Mouse (Mus musculus): ENCODE data around the gene Prpf38b. TPM values are rescaled to one million over a fixed set of nuclear protein-coding genes. Genes with fewer than 3 reads are reported as not detected.

The Prpf38b gene
- 65.8 and 72.0 TPM in 2 replicates for polyA plus RNA-seq (2014; fragmentation: Nextera tagmentation; extraction: Ambion mirVana)

DNA sequence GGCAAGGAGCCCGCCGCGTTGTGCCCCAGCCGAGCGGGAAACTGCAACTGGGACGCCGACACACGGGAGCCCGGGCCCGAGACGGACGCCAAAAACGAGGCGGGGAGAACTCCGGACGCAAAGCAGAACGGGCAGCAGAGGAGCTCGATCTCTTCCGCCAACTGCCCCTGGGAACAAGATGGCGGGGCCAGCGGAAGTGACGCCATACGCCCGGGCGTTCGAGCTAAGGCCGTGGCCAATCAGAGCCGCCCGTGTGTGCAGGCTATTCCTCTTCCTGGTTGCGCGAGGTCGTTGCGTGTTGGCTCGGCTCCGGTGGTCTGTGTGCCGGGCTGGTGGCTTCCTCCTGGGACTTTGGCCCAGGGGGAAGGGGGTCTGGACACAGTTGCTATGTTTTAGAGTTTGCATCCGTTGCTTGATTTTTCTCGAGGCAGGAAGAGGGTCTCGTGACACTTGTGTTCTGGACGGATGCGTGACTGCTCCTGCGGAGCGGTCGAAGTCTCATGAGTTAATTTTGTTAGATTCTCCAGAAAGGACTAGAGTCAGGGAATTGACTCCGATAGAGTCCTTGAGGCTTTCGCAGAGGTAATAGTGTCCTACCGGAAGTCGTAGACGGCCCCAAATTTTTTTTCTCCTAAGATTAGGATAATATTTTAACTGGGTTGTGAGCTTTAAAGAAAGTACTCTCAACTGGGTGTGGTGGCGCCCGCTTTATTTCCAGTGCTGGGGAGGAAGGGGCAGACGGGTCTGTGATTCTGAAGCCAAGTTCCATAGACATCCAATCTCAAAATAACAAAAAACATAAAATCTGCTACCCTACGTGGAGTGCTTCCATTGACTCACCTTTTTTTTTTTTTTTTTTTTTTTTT is at the start of gene Prpf38b:
Gene Prpf38b, minus strand, starts transcription at position 180 of the 866 bp plus-strand sequence.
- Histone ChIP-seq H3K9ac (peak within 1 kb of the TSS; percentile 93), H3K27ac (ENCODE audit: low read depth) (peak within 1 kb of the TSS; percentile 99), H3K36me3 (ENCODE audit: insufficient read depth) (peaks cover 21% of the 10 kb centered on the region), H3K9me3 (ENCODE audit: low read depth, low read length) (no peaks in the 10 kb centered on the region), H3K4me1 (ENCODE audit: insufficient read depth) (peaks cover 5% of the 10 kb centered on the region), H3K27me3 (ENCODE audit: insufficient read depth, low read length) (no peaks in the 10 kb centered on the region), H3K4me2 (peak within 1 kb of the TSS; percentile 98), H3K4me3 (ENCODE audit: low read depth, low read length) (peak within 1 kb of the TSS; percentile 94)
- DNase-seq, result peak; percentile 99
- WGBS, result under 1% methylated on average over 53 of the region's 53 CpGs
- ATAC-seq (ENCODE audit: insufficient read depth), result peak; percentile 100
- no peak for TF ChIP-seq CTCF (IDR thresholded peaks at IDR 0.05; ENCODE audit: low read depth)

DNA sequence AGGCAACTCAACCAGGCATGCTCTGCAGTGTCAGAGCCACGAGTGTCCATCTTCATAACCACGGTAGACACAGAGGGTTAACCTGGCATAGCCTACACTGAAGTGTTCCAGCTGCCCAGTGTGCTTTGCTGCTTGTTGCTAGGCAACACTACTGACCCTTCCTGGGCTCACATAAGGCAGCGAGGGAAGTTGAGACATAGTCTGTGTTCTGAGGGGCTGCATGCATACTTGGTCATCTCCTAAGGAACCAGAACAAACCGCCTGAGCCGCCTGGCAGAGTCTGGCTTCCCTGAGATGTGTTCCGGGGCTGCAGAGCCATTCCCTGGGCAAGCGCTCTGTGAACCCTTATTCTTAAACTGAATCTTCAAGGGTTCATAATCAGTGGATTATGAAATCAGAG is 49.7 kb upstream of the Prpf38b start:
- ATAC-seq (ENCODE audit: insufficient read depth), result peak; percentile 77
- TF ChIP-seq CTCF (IDR thresholded peaks at IDR 0.05; ENCODE audit: low read depth), result no peak
- no peak overlapping the region for H3K27ac ChIP-seq (ENCODE audit: low read depth)
- H3K36me3 ChIP-seq (ENCODE audit: insufficient read depth), result no peaks in the 10 kb centered on the region
- WGBS, result 21% methylated on average over 7 of the region's 7 CpGs
- H3K4me3 ChIP-seq (ENCODE audit: low read depth, low read length), result no peak overlapping the region
- H3K9ac ChIP-seq, result no peak overlapping the region
- peak overlapping the region; percentile 23 for H3K4me2 ChIP-seq
- peak; percentile 63 for DNase-seq
- no peaks in the 10 kb centered on the region for H3K9me3 ChIP-seq (ENCODE audit: low read depth, low read length)
- no peaks in the 10 kb centered on the region for H3K27me3 ChIP-seq (ENCODE audit: insufficient read depth, low read length)
- H3K4me1 ChIP-seq (ENCODE audit: insufficient read depth), result no peaks in the 10 kb centered on the region; the same call in 1 of the 2 replicates

DNA sequence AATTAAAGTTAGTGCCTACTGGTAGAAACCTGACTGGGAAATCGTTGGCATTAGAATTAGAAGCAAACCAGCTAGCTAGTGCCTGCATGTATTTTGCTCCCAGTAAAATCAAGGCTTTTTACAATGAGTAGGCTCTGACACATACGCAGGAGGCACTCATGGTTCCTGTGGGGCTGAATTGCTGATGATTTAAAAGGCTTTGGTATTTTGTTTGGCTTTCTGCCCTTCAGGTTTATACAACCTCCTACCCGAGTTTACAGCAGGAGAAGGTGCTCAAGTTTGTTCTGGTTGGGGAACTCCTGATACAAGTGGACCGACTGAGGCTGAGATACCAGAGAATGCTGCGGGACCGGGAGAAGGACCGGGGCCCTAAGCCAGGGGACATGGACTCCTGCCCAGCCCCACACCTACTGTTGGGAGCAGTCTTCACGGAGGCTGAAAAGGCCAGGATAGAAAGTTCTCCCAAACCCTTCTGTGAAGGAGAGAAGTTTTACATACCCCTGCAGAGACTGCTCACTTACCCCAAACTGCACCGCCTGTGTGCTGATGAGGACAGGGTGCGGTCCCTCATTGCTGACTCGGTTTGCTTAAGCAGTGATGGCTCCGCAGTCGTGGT is 48.3 kb upstream of the Prpf38b start:
- ATAC-seq (ENCODE audit: insufficient read depth) (no peak), DNase-seq (peak; percentile 16)
- Histone ChIP-seq H3K27me3 (ENCODE audit: insufficient read depth, low read length) (no peaks in the 10 kb centered on the region), H3K4me2 (no peak overlapping the region), H3K4me3 (ENCODE audit: low read depth, low read length) (no peak overlapping the region), H3K36me3 (ENCODE audit: insufficient read depth) (no peaks in the 10 kb centered on the region), H3K4me1 (ENCODE audit: insufficient read depth) (no peaks in the 10 kb centered on the region; the same call in 1 of the 2 replicates), H3K27ac (ENCODE audit: low read depth) (no peak overlapping the region), H3K9me3 (ENCODE audit: low read depth, low read length) (no peaks in the 10 kb centered on the region), H3K9ac (no peak overlapping the region)
- 60% methylated on average over 13 of the region's 13 CpGs for WGBS
- TF ChIP-seq CTCF (IDR thresholded peaks at IDR 0.05; ENCODE audit: low read depth), result no peak

DNA sequence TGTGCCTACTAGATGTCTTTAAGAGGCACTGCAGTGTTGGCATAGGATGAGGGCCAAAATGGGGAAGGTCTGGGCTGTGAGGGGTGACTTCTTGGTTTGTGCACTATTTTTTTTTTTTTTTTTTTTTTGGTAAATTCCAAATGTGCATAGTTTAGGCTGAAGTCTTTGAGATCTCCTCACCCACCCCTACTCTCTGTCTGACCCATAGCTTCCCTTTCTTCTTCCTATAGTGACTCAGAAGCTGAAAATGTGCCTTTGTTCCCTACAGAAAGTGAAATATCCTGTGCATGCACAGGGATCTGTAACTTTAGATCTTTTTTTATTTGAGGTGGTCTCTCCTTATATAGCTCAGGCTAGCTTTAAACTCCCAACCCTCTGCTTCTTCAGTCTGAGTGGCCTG is 46.4 kb upstream of the Prpf38b start:
- Histone ChIP-seq H3K36me3 (ENCODE audit: insufficient read depth) (no peaks in the 10 kb centered on the region), H3K4me3 (ENCODE audit: low read depth, low read length) (no peak overlapping the region), H3K4me2 (no peak overlapping the region), H3K9me3 (ENCODE audit: low read depth, low read length) (no peaks in the 10 kb centered on the region), H3K27ac (ENCODE audit: low read depth) (no peak overlapping the region), H3K4me1 (ENCODE audit: insufficient read depth) (no peaks in the 10 kb centered on the region; the same call in 1 of the 2 replicates), H3K9ac (no peak overlapping the region), H3K27me3 (ENCODE audit: insufficient read depth, low read length) (no peaks in the 10 kb centered on the region)
- no peak for TF ChIP-seq CTCF (IDR thresholded peaks at IDR 0.05; ENCODE audit: low read depth)
- no peak for DNase-seq
- no peak for ATAC-seq (ENCODE audit: insufficient read depth)

DNA sequence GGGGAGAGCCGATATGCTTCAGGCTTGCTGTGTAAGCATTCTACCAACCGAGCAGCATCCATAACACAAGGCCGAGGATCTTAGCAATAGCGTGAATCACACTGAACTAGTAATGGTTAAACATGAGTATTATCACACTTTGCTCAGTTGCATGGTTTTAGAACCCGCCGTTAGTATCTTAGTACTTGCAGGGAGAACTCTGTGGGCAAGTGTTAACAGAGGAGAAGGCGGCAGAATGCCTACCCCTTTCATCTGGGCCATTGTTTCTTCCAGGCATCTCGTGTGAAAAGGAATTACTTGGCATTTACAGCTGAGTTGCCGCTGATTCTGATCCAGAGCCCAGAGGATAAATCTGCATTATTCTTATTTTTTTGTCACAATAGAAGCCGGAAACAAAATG is 29.5 kb upstream of the Prpf38b start:
- Histone ChIP-seq H3K4me3 (ENCODE audit: low read depth, low read length) (no peak overlapping the region), H3K4me2 (no peak overlapping the region), H3K27me3 (ENCODE audit: insufficient read depth, low read length) (no peaks in the 10 kb centered on the region), H3K4me1 (ENCODE audit: insufficient read depth) (no peaks in the 10 kb centered on the region), H3K27ac (ENCODE audit: low read depth) (no peak overlapping the region), H3K36me3 (ENCODE audit: insufficient read depth) (no peaks in the 10 kb centered on the region), H3K9ac (no peak overlapping the region), H3K9me3 (ENCODE audit: low read depth, low read length) (no peaks in the 10 kb centered on the region)
- no peak for ATAC-seq (ENCODE audit: insufficient read depth)
- no peak for DNase-seq
- 81% methylated on average over 10 of the region's 10 CpGs for WGBS
- no peak for TF ChIP-seq CTCF (IDR thresholded peaks at IDR 0.05; ENCODE audit: low read depth)

DNA sequence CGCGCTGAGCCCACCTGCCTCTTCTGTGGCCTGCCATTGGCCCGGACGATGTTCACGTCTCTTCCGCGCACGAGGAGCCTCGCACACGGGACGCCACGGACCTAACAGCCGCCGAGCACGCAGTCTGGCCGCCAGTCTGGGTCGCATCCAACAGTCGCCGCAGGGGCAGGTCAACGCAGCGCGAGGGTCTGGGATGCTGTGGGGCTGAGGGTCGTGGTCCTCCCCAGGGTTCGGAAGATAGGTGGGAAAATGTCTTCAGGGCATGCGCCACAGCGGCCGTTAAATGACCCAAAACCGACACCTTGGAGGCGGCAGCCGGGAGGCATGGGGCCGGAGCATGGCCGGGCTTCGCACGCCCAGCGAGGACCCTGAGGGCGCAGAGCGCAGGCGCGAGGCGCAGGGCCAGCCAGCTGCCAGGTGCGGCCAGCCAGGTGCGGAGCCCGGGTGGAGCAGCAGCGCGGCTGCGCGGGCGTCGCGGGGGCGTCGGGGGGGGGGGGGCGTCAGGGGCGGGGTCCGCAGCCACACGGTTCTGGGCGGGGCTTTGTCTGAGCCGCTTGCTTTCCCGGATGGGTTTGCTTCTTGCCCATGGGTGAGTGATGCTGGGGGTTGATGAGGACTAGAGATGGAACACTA is 28.6 kb upstream of the Prpf38b start, which contains the start of gene Gm9857:
Gene Gm9857, minus strand, starts transcription at position 445 of the 633 bp plus-strand sequence.
- Histone ChIP-seq H3K9me3 (ENCODE audit: low read depth, low read length) (no peaks in the 10 kb centered on the region), H3K9ac (no peak within 1 kb of the TSS), H3K36me3 (ENCODE audit: insufficient read depth) (no peaks in the 10 kb centered on the region), H3K27ac (ENCODE audit: low read depth) (no peak within 1 kb of the TSS), H3K4me3 (ENCODE audit: low read depth, low read length) (peak within 1 kb of the TSS; percentile 37), H3K4me2 (peak within 1 kb of the TSS; percentile 66), H3K4me1 (ENCODE audit: insufficient read depth) (no peaks in the 10 kb centered on the region), H3K27me3 (ENCODE audit: insufficient read depth, low read length) (no peaks in the 10 kb centered on the region)
- peak; percentile 43 for DNase-seq
- TF ChIP-seq CTCF (IDR thresholded peaks at IDR 0.05; ENCODE audit: low read depth), result no peak
- 47% methylated on average over 39 of the region's 59 CpGs for WGBS
- peak; percentile 78 for ATAC-seq (ENCODE audit: insufficient read depth)

DNA sequence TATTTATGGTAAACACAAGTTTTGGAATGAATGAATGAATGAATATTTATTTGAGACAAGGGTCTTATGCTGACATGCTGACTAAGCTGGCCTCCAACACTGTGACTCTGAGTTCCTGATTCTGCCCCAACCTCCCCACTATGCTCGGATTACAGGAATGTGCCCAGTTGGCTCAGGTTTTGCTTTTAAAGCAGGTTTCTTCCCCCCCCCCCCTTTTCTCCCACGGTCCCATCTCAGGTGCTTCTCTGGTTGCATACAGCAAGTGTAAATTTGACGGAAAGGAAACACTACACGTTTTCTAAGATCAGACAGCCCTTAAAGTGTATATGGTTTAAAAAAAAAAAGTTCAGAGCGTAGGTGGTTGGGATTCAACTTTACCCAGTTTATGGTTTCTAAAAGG is 28.0 kb upstream of the Prpf38b start, which contains the start of gene Henmt1:
Gene Henmt1, plus strand, starts transcription at position 301 of the 400 bp plus-strand sequence.
- H3K27me3 ChIP-seq (ENCODE audit: insufficient read depth, low read length), result no peaks in the 10 kb centered on the region

More for the DNA sequence above, 28.0 kb upstream of the Prpf38b start, which contains the start of gene Henmt1:
- DNase-seq (no peak), ATAC-seq (ENCODE audit: insufficient read depth) (no peak)
- Histone ChIP-seq H3K9me3 (ENCODE audit: low read depth, low read length) (no peaks in the 10 kb centered on the region), H3K36me3 (ENCODE audit: insufficient read depth) (no peaks in the 10 kb centered on the region), H3K27ac (ENCODE audit: low read depth) (no peak within 1 kb of the TSS), H3K4me2 (peak within 1 kb of the TSS; percentile 66), H3K4me3 (ENCODE audit: low read depth, low read length) (peak within 1 kb of the TSS; percentile 37), H3K9ac (no peak within 1 kb of the TSS), H3K4me1 (ENCODE audit: insufficient read depth) (no peaks in the 10 kb centered on the region)
- no peak for TF ChIP-seq CTCF (IDR thresholded peaks at IDR 0.05; ENCODE audit: low read depth)
- WGBS, result 76% methylated on average over 5 of the region's 5 CpGs

Measured in lung, embryonic 14.5 days (tissue).